Mouse (Mus musculus): Measurements from ENCODE around the gene Med29.

DNA sequence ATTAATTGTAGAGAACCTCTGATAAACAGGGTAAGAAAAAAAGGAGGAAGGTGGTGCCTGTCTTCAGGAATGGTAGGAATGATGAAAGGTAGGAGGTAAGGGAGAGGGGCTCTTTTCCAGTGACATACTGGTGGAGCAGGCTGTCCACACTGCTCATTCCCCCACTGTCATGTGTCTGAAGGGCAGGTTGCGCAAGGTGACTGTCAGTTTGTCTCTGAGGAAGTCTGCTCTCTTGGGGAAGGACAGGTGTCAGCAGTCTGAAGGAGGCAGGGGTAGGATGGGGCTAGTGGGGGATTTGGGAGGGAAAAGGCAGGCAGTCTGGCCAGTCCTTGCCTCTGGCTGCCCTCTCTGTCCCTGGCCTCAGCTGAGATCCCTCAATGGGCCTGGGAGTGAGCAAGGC, 8.5 kb upstream of the Med29 start:
- TF ChIP-seq GATA1 (IDR thresholded peaks at IDR 0.05; ENCODE audit: low read length) = no peak
- TF ChIP-seq TAL1 (IDR thresholded peaks at IDR 0.05; ENCODE audit: low read length) = no peak

Measured in erythroblast, embryonic 14.5 days (primary cell).